Mouse (Mus musculus): ENCODE measurements around the gene Cant1. TPM values are rescaled to one million over a fixed set of nuclear protein-coding genes. Genes with fewer than 3 reads are reported as not detected.

The Cant1 gene
- total RNA-seq, 2 experiments from 2014 or later = 9.3 to 9.9 TPM

GRCm38 (mm10) chr11:118430291-118430885 is 11.5 kb upstream of the Cant1 start:
- DNase-seq = no peak

- no peak for DNase-seq
Observed at GRCm38 (mm10) chr11:118428944-118429709, 10.2 kb upstream of the Cant1 start.

- DNase-seq = no peak
Observed at GRCm38 (mm10) chr11:118428460-118428868, 9.6 kb upstream of the Cant1 start.

GRCm38 (mm10) chr11:118427986-118428385 is 9.1 kb upstream of the Cant1 start, which contains the start of gene C1qtnf1:
Gene C1qtnf1, plus strand, starts transcription at chr11:118428203.
- no peak for DNase-seq

- no peak for DNase-seq
Observed at GRCm38 (mm10) chr11:118427266-118427779, 8.4 kb upstream of the Cant1 start.

GRCm38 (mm10) chr11:118426765-118427164 is 7.9 kb upstream of the Cant1 start:
- no peak for DNase-seq

GRCm38 (mm10) chr11:118424621-118425335 is 5.9 kb upstream of the Cant1 start:
- DNase-seq = no peak

- peak; percentile 79 for DNase-seq
Observed at GRCm38 (mm10) chr11:118423266-118423971, 4.5 kb upstream of the Cant1 start.

- no peak for DNase-seq
Observed at GRCm38 (mm10) chr11:118420261-118420660, 1.4 kb upstream of the Cant1 start.

- no peak for DNase-seq
Observed at GRCm38 (mm10) chr11:118418442-118418833, 448 bp downstream of the Cant1 start.

- DNase-seq = no peak
Observed at GRCm38 (mm10) chr11:118417496-118417895, 1.4 kb downstream of the Cant1 start.

- no peak for DNase-seq
Observed at GRCm38 (mm10) chr11:118416046-118416445, 2.8 kb downstream of the Cant1 start.

- no peak for DNase-seq
Observed at GRCm38 (mm10) chr11:118415630-118416029, 3.3 kb downstream of the Cant1 start.

- no peak for DNase-seq
Observed at GRCm38 (mm10) chr11:118414270-118414669, 4.6 kb downstream of the Cant1 start.

- DNase-seq = no peak
Observed at GRCm38 (mm10) chr11:118413055-118413454, 5.8 kb downstream of the Cant1 start.

- DNase-seq = no peak
Observed at GRCm38 (mm10) chr11:118412601-118413000, 6.3 kb downstream of the Cant1 start.

- DNase-seq = no peak
Observed at GRCm38 (mm10) chr11:118411271-118411670, 7.6 kb downstream of the Cant1 start.

GRCm38 (mm10) chr11:118410479-118410878 is 8.4 kb downstream of the Cant1 start:
- no peak for DNase-seq

- DNase-seq = no peak
Observed at GRCm38 (mm10) chr11:118410073-118410444, 8.8 kb downstream of the Cant1 start.

- DNase-seq = no peak
Observed at GRCm38 (mm10) chr11:118409106-118410072, 9.5 kb downstream of the Cant1 start.
